In the genomic region with DNA sequence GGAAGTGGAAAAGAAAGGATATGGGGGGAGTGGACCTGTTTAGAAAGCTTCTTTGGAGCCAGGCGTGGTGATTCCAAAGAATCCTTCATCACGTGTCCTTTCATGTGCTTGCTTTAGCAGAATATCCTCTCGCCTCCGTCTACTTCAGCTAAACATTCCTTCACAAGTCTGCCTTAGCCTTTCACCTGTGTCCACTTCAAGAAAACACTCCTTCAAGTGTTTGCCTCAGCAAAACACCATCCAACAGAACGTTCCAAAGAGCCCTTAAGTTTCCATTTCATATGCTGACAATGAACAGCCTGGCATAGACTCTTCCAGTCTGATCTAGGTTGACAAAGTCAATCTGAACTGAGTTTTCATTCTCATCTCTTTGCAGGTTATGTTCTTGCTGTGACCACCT, we compare ENCODE assay signal across 22 mouse cellular contexts. TPM values are rescaled to one million over a fixed set of nuclear protein-coding genes. Genes with fewer than 3 reads are reported as not detected.
"Had no signal": no experiment of that assay in that cellular context is flagged by ENCODE, and none has a peak within 500 bp of the region (broad histone marks: within the 10 kb centered on the region; RNA-seq: fewer than 3 reads in every experiment).

No protein-coding gene starts in this region.

- DNase-seq: gastrocnemius, adult 2 months; gastrocnemius, postnatal 10 days; gastrocnemius, postnatal 25 days; heart, adult 18-20 months; heart, postnatal 10 days; heart, postnatal 4 days; kidney, adult 11 months; kidney, adult 8-10 months; kidney, postnatal 10 days; layer of hippocampus, adult 9-11 months; layer of hippocampus, postnatal 36 days; left cerebral cortex, postnatal 4 days had no signal

- ATAC-seq: forebrain, embryonic 16.5 days; hindbrain, postnatal 0 days; intestine, embryonic 16.5 days had no signal

- H3K27ac ChIP-seq: gastrocnemius, adult 2 months; heart, embryonic 10.5 days; hindbrain, embryonic 10.5 days; hindbrain, embryonic 12.5 days; hindbrain, embryonic 15.5 days; hindbrain, postnatal 0 days; limb, embryonic 13.5 days had no signal

- H3K9ac ChIP-seq: heart, embryonic 12.5 days; hindbrain, embryonic 12.5 days; hindbrain, embryonic 15.5 days; limb, embryonic 13.5 days had no signal

- H3K27me3 ChIP-seq: heart, embryonic 12.5 days; hindbrain, embryonic 12.5 days; hindbrain, embryonic 15.5 days; limb, embryonic 13.5 days had no signal

- H3K4me2 ChIP-seq: heart, embryonic 12.5 days; hindbrain, embryonic 12.5 days; hindbrain, embryonic 15.5 days; limb, embryonic 13.5 days had no signal

- H3K9me3 ChIP-seq: heart, embryonic 10.5 days; heart, embryonic 12.5 days; hindbrain, embryonic 10.5 days; hindbrain, embryonic 12.5 days; hindbrain, embryonic 15.5 days; limb, embryonic 13.5 days had no signal

- H3K36me3 ChIP-seq: hindbrain, embryonic 15.5 days had no signal

- H3K4me3 ChIP-seq: gastrocnemius, adult 2 months; heart, embryonic 10.5 days; heart, embryonic 12.5 days; hindbrain, embryonic 10.5 days; hindbrain, embryonic 12.5 days; hindbrain, embryonic 15.5 days; limb, embryonic 13.5 days had no signal

RNA-seq across cellular contexts. Expression of a gene that starts 43.2 kb away (rescaled TPM):
- total RNA-seq: granulocyte monocyte progenitor cell, adult 5-6 weeks had no signal
